Mouse (Mus musculus) heart, postnatal 0 days (tissue): ENCODE data around the gene Kcnj4. TPM values are rescaled to one million over a fixed set of nuclear protein-coding genes. Genes with fewer than 3 reads are reported as not detected.
"Not testable (repeated sequence)": the region's sequence is repeated elsewhere in the genome, so short reads cannot be mapped to it uniquely, and the experiment has no call there.

Experiments
- ATAC-seq: fragments of 200-750 bp; cut with Nextera tagmentation; 2 replicates; pipeline ENCODE4 v1.8.0; 2017; ENCODE audit warnings: low read depth, moderate number of reproducible peaks, moderate library complexity; ENCODE audit not compliant: insufficient read depth
- DNase-seq: peaks from one replicate; pipeline ENCODE4 v3.0.0-alpha.2; 2016; ENCODE audit warnings: low spot score
- H3K27ac ChIP-seq: fragments of 300-500 bp; sonication (generic); 2 replicates; pipeline ENCODE4 v1.5.1; 2014; ENCODE audit warnings: low read depth, mild to moderate bottlenecking
- H3K27me3 ChIP-seq: fragments of 300-500 bp; sonication (generic); 2 replicates; pipeline ENCODE4 v1.6.1; 2014; ENCODE audit warnings: low read length, mixed read lengths; ENCODE audit not compliant: control insufficient read depth, insufficient read depth
- H3K36me3 ChIP-seq: fragments of 300-500 bp; sonication (generic); replicated peaks from 2 replicates; pipeline ENCODE4 v1.6.1; 2014; ENCODE audit warnings: low read length, mixed read lengths; ENCODE audit not compliant: control insufficient read depth, insufficient read depth
- H3K4me1 ChIP-seq: fragments of 300-500 bp; sonication (generic); 2 replicates; pipeline ENCODE4 v1.6.1; 2014; ENCODE audit warnings: antibody characterized with exemption; ENCODE audit not compliant: control insufficient read depth, insufficient read depth
- H3K4me2 ChIP-seq: fragments of 300-500 bp; sonication (generic); 2 replicates; pipeline ENCODE4 v1.6.1; 2014; ENCODE audit warnings: low read depth, mild to moderate bottlenecking, low read length, moderate library complexity
- H3K4me3 ChIP-seq: fragments of 300-500 bp; sonication (generic); 2 replicates; pipeline ENCODE4 v1.5.1; 2014; ENCODE audit warnings: low read depth, low read length
- H3K9ac ChIP-seq: fragments of 300-500 bp; sonication (generic); replicated peaks from 2 replicates; pipeline ENCODE4 v1.6.1; 2014; ENCODE audit warnings: low read depth, low read length, mixed read lengths
- H3K9me3 ChIP-seq: fragments of 300-500 bp; sonication (generic); replicated peaks from 2 replicates; pipeline ENCODE4 v1.6.1; 2016; ENCODE audit warnings: low read length; ENCODE audit not compliant: control insufficient read depth
- CTCF ChIP-seq: IDR thresholded peaks from 2 replicates; pipeline ENCODE4 v1.5.1; 2016; ENCODE audit warnings: antibody characterized with exemption, control low read depth, low read depth
- EP300 ChIP-seq: IDR thresholded peaks from 2 replicates; pipeline ENCODE4 v1.6.1; 2016; ENCODE audit warnings: antibody characterized with exemption, low read depth
- WGBS: fragments of 180-500 bp; shearing (Covaris S2); extraction: QIAGEN DNeasy Blood & Tissue Kit; methylation state at CpG from one replicate; pipeline ENCODE4 v1.1.7; 2014; 5-methylcytosine and 5-hydroxymethylcytosine counted together
- polyA plus RNA-seq: library from polyadenylated mRNA; unstranded; fragments of >200 nt; fragmentation: Nextera tagmentation; extraction: Ambion mirVana; gene quantifications from 2 replicates; pipeline ENCODE4 v1.2.1, GENCODE M21; 2015
- total RNA-seq: library from RNA; depleted of rRNA; stranded (reverse); fragments of >200 nt; gene quantifications from 2 replicates; pipeline ENCODE4 v1.2.3, GENCODE M21; 2014; ENCODE audit warnings: low replicate concordance

Kcnj4 gene
- total and polyA plus RNA-seq, 2 experiments from 2014 or later = 0.10 to 3.6 TPM

- no peaks in the 10 kb centered on the region for H3K36me3 ChIP-seq
- H3K9me3 ChIP-seq = 0 out of 2 replicates have a peak, but pooled peaks cover 5% of the 10 kb centered on the region
- H3K4me1 ChIP-seq = no peaks in the 10 kb centered on the region
- ATAC-seq (peak; percentile 83), DNase-seq (peak; percentile 73)
- 4% methylated on average over 18 of the region's 18 CpGs for WGBS
- TF ChIP-seq CTCF (peak; percentile 98), EP300 (no peak)
- H3K27ac ChIP-seq = no peak overlapping the region
- no peak overlapping the region for H3K9ac ChIP-seq
- H3K4me3 ChIP-seq = no peak overlapping the region
- H3K27me3 ChIP-seq = no peaks in the 10 kb centered on the region
- no peak overlapping the region for H3K4me2 ChIP-seq
Measured at GRCm38 (mm10) chr15:79466601-79467286, 38.3 kb downstream of the Kcnj4 start.

GRCm38 (mm10) chr15:79456546-79456945, 48.5 kb downstream of the Kcnj4 start:
- no peak for DNase-seq
- TF ChIP-seq CTCF (no peak), EP300 (no peak)
- 65% methylated on average over 6 of the region's 6 CpGs for WGBS
- peak; percentile 31; the same call in 1 of the 2 replicates for ATAC-seq
- Histone ChIP-seq H3K27me3 (no peaks in the 10 kb centered on the region), H3K4me1 (peaks cover 4% of the 10 kb centered on the region; the same call in 1 of the 2 replicates), H3K4me2 (no peak overlapping the region), H3K36me3 (no peaks in the 10 kb centered on the region), H3K4me3 (no peak overlapping the region), H3K9ac (no peak overlapping the region), H3K9me3 (no peaks in the 10 kb centered on the region), H3K27ac (peak overlapping the region; percentile 16; the same call in 1 of the 2 replicates)

- not testable (repeated sequence) for ATAC-seq, H3K4me2 ChIP-seq, H3K27me3 ChIP-seq, H3K9ac ChIP-seq, H3K36me3 ChIP-seq, DNase-seq, H3K4me1 ChIP-seq, H3K27ac ChIP-seq, H3K4me3 ChIP-seq, H3K9me3 ChIP-seq
- 50% methylated on average over 6 of the region's 6 CpGs for WGBS
Measured at GRCm38 (mm10) chr15:79456104-79456503, 48.9 kb downstream of the Kcnj4 start.

- H3K4me2 ChIP-seq = peak within 1 kb of the TSS; percentile 68
- no peak for TF ChIP-seq EP300
- TF ChIP-seq CTCF = no peak
- WGBS = 4% methylated on average over 24 of the region's 24 CpGs
Measured at GRCm38 (mm10) chr15:79455106-79455810, 49.8 kb downstream of the Kcnj4 start, which contains the start of gene Csnk1e. Gene Csnk1e, minus strand, starts transcription at chr15:79455566.

GRCm38 (mm10) chr15:79453831-79454230, 51.2 kb downstream of the Kcnj4 start:
- Histone ChIP-seq H3K9ac (no peak overlapping the region), H3K27me3 (no peaks in the 10 kb centered on the region), H3K27ac (no peak overlapping the region), H3K9me3 (no peaks in the 10 kb centered on the region), H3K4me2 (no peak overlapping the region), H3K4me3 (no peak overlapping the region), H3K36me3 (no peaks in the 10 kb centered on the region), H3K4me1 (peaks cover 4% of the 10 kb centered on the region; the same call in 1 of the 2 replicates)
- WGBS = 91% methylated on average over 4 of the region's 4 CpGs
- TF ChIP-seq CTCF = no peak
- TF ChIP-seq EP300 = no peak
- DNase-seq = no peak
- ATAC-seq = no peak

More at GRCm38 (mm10) chr15:79455106-79455810, 49.8 kb downstream of the Kcnj4 start, which contains the start of gene Csnk1e:
- peaks cover 4% of the 10 kb centered on the region; the same call in 1 of the 2 replicates for H3K4me1 ChIP-seq
- H3K9ac ChIP-seq = peak within 1 kb of the TSS; percentile 39; the same call in 1 of the 2 replicates
- ATAC-seq (peak; percentile 85), DNase-seq (peak; percentile 73)
- H3K27me3 ChIP-seq = no peaks in the 10 kb centered on the region
- H3K4me3 ChIP-seq = peak within 1 kb of the TSS; percentile 37
- H3K36me3 ChIP-seq = no peaks in the 10 kb centered on the region
- H3K9me3 ChIP-seq = no peaks in the 10 kb centered on the region
- H3K27ac ChIP-seq = peak within 1 kb of the TSS; percentile 34; the same call in 1 of the 2 replicates
